Mouse (Mus musculus) heart, adult 11 months (tissue): ENCODE results near the gene Slc30a6.
A peak's percentile ranks its signal among the peaks of the same experiment; 100 is the strongest.

Experiments used
- DNase-seq: peaks from one replicate; pipeline ENCODE4 v3.0.0; 2022

Gene Slc30a6

GRCm38 (mm10) chr17:74395383-74396065, at the start of gene Slc30a6:
Slc30a6 (plus strand) TSS chr17:74395608.
- DNase-seq: peak; percentile 99

GRCm38 (mm10) chr17:74363592-74363991, 31.8 kb upstream of the Slc30a6 start:
- DNase-seq: peak; percentile 80

GRCm38 (mm10) chr17:74376916-74377315, 18.5 kb upstream of the Slc30a6 start:
- no peak for DNase-seq

- peak; percentile 27 for DNase-seq
Measured at GRCm38 (mm10) chr17:74386657-74387056, 8.8 kb upstream of the Slc30a6 start.

DNA sequence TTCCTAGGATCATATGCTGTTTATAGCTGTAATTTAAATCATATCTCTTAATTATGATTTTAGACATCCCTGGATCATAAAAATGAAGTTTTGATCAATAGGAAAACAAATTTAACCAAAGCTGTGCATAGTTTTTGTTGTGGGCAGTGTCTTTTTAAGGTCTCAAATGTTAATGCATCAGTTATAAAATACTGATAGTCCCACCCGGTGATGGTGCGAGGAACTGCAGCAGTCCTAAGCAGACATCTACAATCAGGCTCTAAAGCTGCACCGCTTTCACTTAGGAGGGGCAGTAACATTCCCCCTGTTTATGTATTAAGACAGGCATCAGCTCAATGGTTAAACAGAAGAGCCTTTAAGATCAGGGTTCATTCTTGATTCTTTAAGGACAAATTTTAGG, 5.6 kb upstream of the Slc30a6 start:
- no peak for DNase-seq

- DNase-seq: peak; percentile 68
Measured at GRCm38 (mm10) chr17:74394381-74394780, 1.0 kb upstream of the Slc30a6 start.

GRCm38 (mm10) chr17:74394855-74395254, 553 bp upstream of the Slc30a6 start:
- DNase-seq: no peak

GRCm38 (mm10) chr17:74396766-74397165, 1.4 kb downstream of the Slc30a6 start:
- peak; percentile 71 for DNase-seq

- peak; percentile 17 for DNase-seq
Measured at GRCm38 (mm10) chr17:74397173-74397572, 1.8 kb downstream of the Slc30a6 start.

DNA sequence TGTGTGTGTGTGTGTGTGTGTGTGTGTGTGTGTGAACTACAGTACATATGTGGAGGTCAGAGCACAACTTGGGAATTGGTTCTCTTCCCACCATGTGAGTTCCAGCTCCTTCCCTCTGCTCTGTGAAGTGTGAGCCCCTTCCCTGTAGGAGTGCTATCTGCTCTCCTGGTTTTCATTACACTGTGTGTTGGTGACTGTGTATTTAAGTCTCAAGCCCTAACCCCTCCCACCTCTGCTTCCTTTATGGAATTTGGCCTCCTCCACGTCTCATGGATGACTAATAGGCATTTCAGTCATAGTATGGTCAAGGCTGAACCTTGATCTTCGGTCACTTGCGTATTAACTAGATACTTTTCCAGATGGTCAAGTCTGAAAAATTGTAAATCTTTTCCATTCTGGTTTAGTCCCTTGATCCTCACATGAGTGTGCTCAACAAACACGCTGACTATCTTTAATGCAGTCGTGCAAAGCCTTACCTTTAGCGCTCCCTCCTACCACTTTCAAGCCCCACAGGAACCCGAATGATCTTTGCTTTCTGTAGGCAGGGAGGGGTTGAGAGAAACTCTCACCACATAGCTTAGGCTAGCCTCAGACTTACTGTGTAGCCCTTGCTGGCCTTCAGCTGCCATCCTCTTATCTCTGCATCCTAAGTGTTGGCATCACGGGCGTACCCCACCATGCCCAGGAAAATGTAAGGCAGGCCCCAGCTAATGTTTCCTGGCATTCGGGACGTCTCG, 7.2 kb downstream of the Slc30a6 start:
- peak; percentile 74 for DNase-seq

DNA sequence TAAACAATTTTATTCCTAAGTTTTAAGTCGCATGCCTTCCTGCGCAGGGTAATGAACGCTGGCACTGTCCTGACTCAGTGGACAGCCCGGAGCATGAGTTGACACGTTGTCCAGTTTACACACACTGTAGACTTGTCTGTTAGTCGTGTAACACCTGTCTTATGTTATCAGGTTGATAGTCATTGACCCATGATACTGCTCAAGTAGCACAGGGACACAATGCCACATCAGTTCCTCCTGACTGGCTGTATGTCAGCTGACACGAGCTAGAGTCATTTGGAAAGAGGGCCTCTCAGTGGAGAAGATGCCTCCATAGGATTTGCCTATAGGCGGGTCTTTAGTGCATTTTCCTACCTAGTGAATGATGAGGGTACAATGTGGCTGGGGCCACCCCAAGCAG, 11.1 kb downstream of the Slc30a6 start:
- DNase-seq: peak; percentile 76

- peak; percentile 64 for DNase-seq
Measured at GRCm38 (mm10) chr17:74409722-74410121, 14.3 kb downstream of the Slc30a6 start.

DNA sequence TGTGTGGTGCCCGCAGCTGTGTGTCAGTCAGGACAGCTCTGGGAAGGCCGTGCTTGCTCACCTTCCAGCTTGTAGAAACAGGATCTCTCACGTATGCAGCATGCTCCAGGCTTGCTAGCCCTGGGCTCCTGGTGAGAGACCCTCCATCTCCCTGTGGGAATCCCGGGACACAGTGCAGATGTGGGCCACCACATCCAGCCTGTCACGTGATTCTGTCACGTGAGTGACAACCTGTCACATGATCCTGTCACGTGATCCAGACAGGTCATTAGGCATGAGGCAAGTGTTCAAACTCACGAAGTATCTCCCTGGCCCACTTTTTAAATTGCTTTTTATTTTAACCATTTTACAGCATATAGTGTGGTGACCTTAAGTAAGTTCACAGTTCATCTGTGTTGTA, 17.9 kb downstream of the Slc30a6 start:
- DNase-seq: peak; percentile 27

DNA sequence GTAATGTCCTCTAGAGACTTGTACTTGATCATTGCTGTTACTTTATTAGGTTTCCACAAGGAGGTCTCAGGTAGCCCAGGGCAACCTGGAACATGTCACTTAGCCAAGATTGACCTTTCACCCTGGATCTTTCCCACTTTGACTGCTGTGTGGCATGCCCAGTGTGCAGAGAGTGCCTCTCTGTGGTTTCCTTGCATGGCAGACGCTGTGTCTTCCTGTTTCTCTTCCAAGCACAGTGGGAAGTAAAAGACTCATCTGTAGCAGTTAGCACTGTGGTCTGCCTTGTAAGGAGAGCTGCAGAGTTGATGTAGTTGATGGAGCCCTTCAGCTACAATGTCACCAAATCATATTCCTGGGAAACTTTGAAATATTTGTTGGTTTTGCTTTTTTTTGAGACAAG, 19.3 kb downstream of the Slc30a6 start:
- peak; percentile 60 for DNase-seq

- peak; percentile 79 for DNase-seq
Measured at GRCm38 (mm10) chr17:74416841-74417360, 21.5 kb downstream of the Slc30a6 start.

DNA sequence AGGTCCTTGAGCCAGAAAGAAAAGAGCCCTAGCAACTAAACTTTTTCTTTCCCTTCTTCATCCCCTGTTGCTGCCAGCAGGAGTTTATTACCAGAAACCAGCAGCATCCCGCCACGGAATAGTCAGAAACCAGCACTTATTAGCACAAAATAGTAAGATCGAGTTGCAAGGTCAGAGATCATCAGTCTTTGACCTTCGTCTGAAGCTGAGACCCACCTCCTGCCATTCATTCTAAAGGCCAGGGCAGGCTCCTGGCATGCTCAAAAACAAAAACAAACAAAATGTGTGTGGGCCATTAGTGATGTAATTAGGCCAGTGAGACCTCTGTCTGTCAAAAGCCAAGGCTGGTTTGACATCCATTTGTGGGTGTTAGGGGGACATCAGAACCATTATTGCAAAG, 22.8 kb downstream of the Slc30a6 start:
- DNase-seq: peak; percentile 72

- peak; percentile 8 for DNase-seq
Measured at GRCm38 (mm10) chr17:74420656-74421055, 25.2 kb downstream of the Slc30a6 start.

GRCm38 (mm10) chr17:74424401-74425005, 29.1 kb downstream of the Slc30a6 start:
- DNase-seq: peak; percentile 93

GRCm38 (mm10) chr17:74430074-74430473, 34.7 kb downstream of the Slc30a6 start:
- peak; percentile 81 for DNase-seq

- DNase-seq: peak; percentile 93
Measured at GRCm38 (mm10) chr17:74431481-74431880, 36.1 kb downstream of the Slc30a6 start.

DNA sequence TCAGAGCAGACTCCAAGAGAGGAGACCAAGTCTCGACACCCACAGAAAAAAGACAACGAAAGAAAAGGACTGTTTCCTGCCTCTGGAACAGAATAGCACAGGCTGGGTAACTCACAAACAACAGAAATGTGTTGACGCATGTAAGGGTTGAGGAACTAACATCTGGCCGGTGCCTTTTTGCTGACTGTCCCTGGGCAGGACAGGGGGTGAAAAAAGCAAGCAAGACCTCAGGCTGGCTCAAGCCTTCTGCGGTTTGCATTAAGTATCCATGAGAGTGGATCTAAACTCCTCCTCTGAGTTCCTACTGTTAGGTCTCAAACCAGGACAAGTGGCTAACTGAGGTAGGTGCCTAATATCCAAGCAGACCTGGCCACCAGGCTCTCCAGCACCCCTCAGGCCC, 37.2 kb downstream of the Slc30a6 start:
- peak; percentile 94 for DNase-seq

GRCm38 (mm10) chr17:74437762-74438161, 42.4 kb downstream of the Slc30a6 start:
- no peak for DNase-seq

GRCm38 (mm10) chr17:74440486-74440885, 45.1 kb downstream of the Slc30a6 start:
- peak; percentile 88 for DNase-seq

GRCm38 (mm10) chr17:74449776-74450175, 54.4 kb downstream of the Slc30a6 start:
- peak; percentile 74 for DNase-seq
